Mouse (Mus musculus) kidney, embryonic 14.5 days (tissue): Measurements from ENCODE around the gene Acss3. TPM values are rescaled to one million over a fixed set of nuclear protein-coding genes. Genes with fewer than 3 reads are reported as not detected.

Experiments
- ATAC-seq: fragments of 200-750 bp; cut with Nextera tagmentation; 2 replicates; pipeline ENCODE4 v1.8.0; 2017; ENCODE audit warnings: moderate number of reproducible peaks, mild to moderate bottlenecking, moderate TSS enrichment, moderate library complexity; ENCODE audit not compliant: low FRiP score, low TSS enrichment
- H3K27ac ChIP-seq: fragments of 300-500 bp; sonication (generic); 2 replicates; pipeline ENCODE4 v1.5.1; 2014; ENCODE audit warnings: low read depth, mild to moderate bottlenecking, low read length, moderate library complexity, mixed read lengths
- H3K27me3 ChIP-seq: fragments of 300-500 bp; sonication (generic); 2 replicates; pipeline ENCODE4 v1.6.1; 2014; ENCODE audit warnings: mild to moderate bottlenecking, low read length; ENCODE audit not compliant: control insufficient read depth, insufficient read depth
- H3K36me3 ChIP-seq: fragments of 300-500 bp; sonication (generic); 2 replicates; pipeline ENCODE4 v1.6.1; 2014; ENCODE audit warnings: low read length, mixed read lengths; ENCODE audit not compliant: control insufficient read depth, insufficient read depth
- H3K4me1 ChIP-seq: fragments of 300-500 bp; sonication (generic); 2 replicates; pipeline ENCODE4 v1.6.1; 2014; ENCODE audit warnings: low read length, mixed read lengths; ENCODE audit not compliant: control insufficient read depth, insufficient read depth
- H3K4me2 ChIP-seq: fragments of 300-500 bp; sonication (generic); replicated peaks from 2 replicates; pipeline ENCODE4 v1.6.1; 2014; ENCODE audit warnings: low read depth, mild to moderate bottlenecking, low read length
- H3K4me3 ChIP-seq: fragments of 300-500 bp; sonication (generic); 2 replicates; pipeline ENCODE4 v1.5.1; 2014; ENCODE audit warnings: mild to moderate bottlenecking, low read length
- H3K9ac ChIP-seq: fragments of 300-500 bp; sonication (generic); 2 replicates; pipeline ENCODE4 v1.6.1; 2014; ENCODE audit warnings: low read depth, mild to moderate bottlenecking, low read length, moderate library complexity
- H3K9me3 ChIP-seq: fragments of 300-500 bp; sonication (generic); 2 replicates; pipeline ENCODE4 v1.6.1; 2016; ENCODE audit warnings: low read length; ENCODE audit not compliant: control insufficient read depth
- WGBS: fragments of 180-500 bp; shearing (Covaris S2); extraction: QIAGEN DNeasy Blood & Tissue Kit; methylation state at CpG from one replicate; pipeline ENCODE4 v1.1.7; 2014; 5-methylcytosine and 5-hydroxymethylcytosine counted together
- polyA plus RNA-seq: library from polyadenylated mRNA; unstranded; fragments of >200 nt; fragmentation: Nextera tagmentation; extraction: Ambion mirVana; gene quantifications from 2 replicates; pipeline ENCODE4 v1.2.1, GENCODE M21; 2014

The Acss3 gene
- polyA plus RNA-seq, 1 experiment from 2014 or later, result 3.4 TPM

GRCm38 (mm10) chr10:106914275-106914674 lies 209.2 kb downstream of the Acss3 start:
- Histone ChIP-seq H3K4me3 (no peak overlapping the region), H3K9me3 (no peaks in the 10 kb centered on the region), H3K36me3 (no peaks in the 10 kb centered on the region), H3K27ac (no peak overlapping the region), H3K4me1 (no peaks in the 10 kb centered on the region), H3K9ac (no peak overlapping the region), H3K27me3 (no peaks in the 10 kb centered on the region), H3K4me2 (no peak overlapping the region)
- ATAC-seq, result no peak

GRCm38 (mm10) chr10:106913032-106913431 lies 210.4 kb downstream of the Acss3 start:
- no peak overlapping the region for H3K9ac ChIP-seq
- no peak overlapping the region for H3K4me3 ChIP-seq
- H3K27me3 ChIP-seq, result no peaks in the 10 kb centered on the region
- H3K27ac ChIP-seq, result no peak overlapping the region
- 28% methylated on average over 2 of the region's 2 CpGs for WGBS
- no peaks in the 10 kb centered on the region for H3K36me3 ChIP-seq
- H3K4me1 ChIP-seq, result no peaks in the 10 kb centered on the region
- H3K9me3 ChIP-seq, result no peaks in the 10 kb centered on the region
- ATAC-seq, result 0 out of 2 replicates have a peak, but pooled peaks have one; percentile 39
- no peak overlapping the region for H3K4me2 ChIP-seq

GRCm38 (mm10) chr10:106910108-106910507 lies 213.4 kb downstream of the Acss3 start:
- H3K4me2 ChIP-seq, result no peak overlapping the region
- no peaks in the 10 kb centered on the region for H3K36me3 ChIP-seq
- no peaks in the 10 kb centered on the region for H3K27me3 ChIP-seq
- H3K9ac ChIP-seq, result no peak overlapping the region
- no peaks in the 10 kb centered on the region for H3K4me1 ChIP-seq
- ATAC-seq, result no peak
- H3K4me3 ChIP-seq, result no peak overlapping the region
- H3K9me3 ChIP-seq, result no peaks in the 10 kb centered on the region
- 80% methylated on average over 3 of the region's 3 CpGs for WGBS
- no peak overlapping the region for H3K27ac ChIP-seq

- Histone ChIP-seq H3K4me1 (no peaks in the 10 kb centered on the region), H3K36me3 (no peaks in the 10 kb centered on the region), H3K9ac (no peak overlapping the region), H3K4me2 (no peak overlapping the region), H3K9me3 (no peaks in the 10 kb centered on the region), H3K4me3 (no peak overlapping the region), H3K27me3 (no peaks in the 10 kb centered on the region), H3K27ac (no peak overlapping the region)
- WGBS, result 63% methylated on average over 13 of the region's 13 CpGs
- ATAC-seq, result no peak
These were observed 227.1 kb downstream of the Acss3 start for GRCm38 (mm10) chr10:106896351-106896750.

Other genes with a start within 250 kb of the Acss3 start
- gene Lin7a, start 148.0 kb upstream of the Acss3 start, polyA plus RNA-seq, result 1.3 and 2.7 TPM in 2 replicates